7 mouse cellular contexts compared by ENCODE assay signal in the genomic region with DNA sequence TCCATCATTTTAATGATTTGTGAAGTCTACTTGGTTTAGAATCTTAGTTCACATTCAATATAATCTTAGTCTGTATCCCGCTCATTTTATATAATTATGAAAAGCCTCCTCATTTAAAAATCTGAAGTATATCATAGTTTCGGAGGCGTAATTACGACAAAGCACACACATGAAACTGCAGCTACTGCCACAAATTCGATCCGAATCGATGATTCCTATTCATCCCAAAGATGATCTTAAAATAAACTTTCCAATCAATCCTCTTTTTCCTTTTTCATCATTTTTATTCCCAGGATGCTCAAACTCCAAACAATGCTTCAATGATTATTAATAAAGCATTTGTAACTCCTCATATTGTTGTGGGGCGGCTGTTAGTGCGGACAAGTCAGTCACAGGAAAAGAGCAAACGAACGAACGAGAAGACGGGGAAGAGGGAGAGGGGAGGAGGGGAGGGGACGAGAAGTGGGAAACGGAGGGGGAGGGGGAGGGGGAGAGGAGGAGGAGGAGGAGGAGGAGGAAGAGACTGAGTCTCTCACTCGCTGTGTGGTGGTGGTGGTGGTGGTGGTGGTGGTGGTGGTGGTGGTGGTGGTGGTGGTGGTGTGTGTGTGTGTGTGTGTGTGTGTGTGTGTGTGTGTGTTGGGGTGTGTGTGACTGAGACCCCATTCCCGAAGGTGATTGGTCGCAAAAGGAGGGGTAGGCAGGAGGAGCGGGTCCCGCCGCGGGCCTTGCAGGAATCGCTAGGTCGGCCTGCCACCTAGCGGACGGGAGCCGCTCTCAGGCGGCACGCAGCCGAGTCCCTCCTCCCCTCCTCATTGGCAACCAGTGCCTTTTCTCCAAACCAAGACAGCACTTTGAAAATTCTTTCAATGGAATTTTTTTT. TPM values are rescaled to one million over a fixed set of nuclear protein-coding genes. Genes with fewer than 3 reads are reported as not detected.
DNase-seq lines count a peak whose midpoint lies in the region; ATAC-seq lines count a peak whose summit lies in the region.

No protein-coding gene starts in this region.

- no peaks in the 10 kb centered on the region for H3K36me3 ChIP-seq in intestine, embryonic 16.5 days (ENCODE audit: control insufficient read depth, insufficient read depth, low read length)
- H3K36me3 ChIP-seq in midbrain, embryonic 10.5 days, result peaks cover 5% of the 10 kb centered on the region

- H3K4me3 ChIP-seq in intestine, embryonic 16.5 days (ENCODE audit: low read length), result peak overlapping the region; percentile 50
- peak overlapping the region; percentile 96 for H3K4me3 ChIP-seq in midbrain, embryonic 10.5 days

- H3K4me1 ChIP-seq in intestine, embryonic 16.5 days (ENCODE audit: control insufficient read depth, insufficient read depth, low read length), result peaks cover 3% of the 10 kb centered on the region
- peaks cover 34% of the 10 kb centered on the region for H3K4me1 ChIP-seq in midbrain, embryonic 10.5 days

- peak; percentile 95 for DNase-seq in adrenal gland, adult 2 months
- DNase-seq in embryo, embryonic 10.5 days (ENCODE audit: low spot score), result peak; percentile 95
- DNase-seq in gastrocnemius, postnatal 36 days, result peak; percentile 59 to 70
- peak; percentile 92 to 94 for DNase-seq in left cerebral cortex, postnatal 36 days (ENCODE audit: low spot score in 2 of 2)
- peak; percentile 94 for DNase-seq in midbrain, embryonic 10.5 days (ENCODE audit: low spot score)
- peak; percentile 34 to 45 for DNase-seq in spleen, postnatal 36 days (ENCODE audit: low spot score in 2 of 2)

- H3K9me3 ChIP-seq in intestine, embryonic 16.5 days (ENCODE audit: control insufficient read depth, low read length), result no peaks in the 10 kb centered on the region
- no peaks in the 10 kb centered on the region for H3K9me3 ChIP-seq in midbrain, embryonic 10.5 days (replicated peaks)

- peaks cover 26% of the 10 kb centered on the region for H3K27me3 ChIP-seq in intestine, embryonic 16.5 days (replicated peaks; ENCODE audit: control insufficient read depth, insufficient read depth, low read length)
- H3K27me3 ChIP-seq in midbrain, embryonic 10.5 days (ENCODE audit: low read depth, poor library complexity, severe bottlenecking), result peaks cover 15% of the 10 kb centered on the region; the same call in 1 of the 2 replicates

- WGBS in intestine, embryonic 16.5 days, result 1% methylated on average over 28 of the region's 30 CpGs
- under 1% methylated on average over 28 of the region's 30 CpGs for WGBS in midbrain, embryonic 10.5 days

- no peak overlapping the region for H3K9ac ChIP-seq in intestine, embryonic 16.5 days (ENCODE audit: low read depth, low read length)

- H3K27ac ChIP-seq in intestine, embryonic 16.5 days (ENCODE audit: low read length), result no peak overlapping the region
- H3K27ac ChIP-seq in midbrain, embryonic 10.5 days (replicated peaks), result peak overlapping the region; percentile 99

- H3K4me2 ChIP-seq in intestine, embryonic 16.5 days (ENCODE audit: low read depth, low read length), result peak overlapping the region; percentile 54

- intact Hi-C loops in gastrocnemius, postnatal 36 days (cut with DNase I), result loop anchor here (2.0 kb wide), 1 partner anchor 218 kb away; no protein-coding TSS in a partner anchor
- intact Hi-C loops in left cerebral cortex, postnatal 36 days (cut with DNase I), result loop anchor here (5.0 to 10.0 kb wide), 2 partner anchors 374 to 826 kb away; no protein-coding TSS in a partner anchor

- peak; percentile 67 for ATAC-seq in intestine, embryonic 16.5 days

RNA-seq across cellular contexts. Expression of gene Nr2f1, which starts 1.7 kb away (rescaled TPM):
- total RNA-seq in adrenal gland, adult 2 months (2021), result 10 to 100 TPM; 18.2 to 22.7 TPM
- polyA plus RNA-seq in adrenal gland, adult 2 months (2012; rRNA removed), result 97.9 and 105 TPM in 2 replicates
- under 1 TPM; 0.31 to 0.69 TPM for total RNA-seq in gastrocnemius, postnatal 36 days (2021)
- polyA plus RNA-seq in intestine, embryonic 16.5 days (2015; fragmentation: Nextera tagmentation; extraction: Ambion mirVana), result 0.87 and 1.2 TPM in 2 replicates
- 100 to 1,000 TPM; 128 to 130 TPM for total RNA-seq in left cerebral cortex, postnatal 36 days (2021)
- polyA plus RNA-seq in midbrain, embryonic 10.5 days (2016; fragmentation: Nextera tagmentation; extraction: Ambion mirVana), result 53.1 and 57.4 TPM in 2 replicates

Comparison
In these comparisons a context has a peak if more than half of its experiments do, and no peak if none do; other contexts are left out.
1. DNase-seq: peak in every context shown above with its lines; median percentile 95 in adrenal gland, adult 2 months; 95 in embryo, embryonic 10.5 days; 94 in midbrain, embryonic 10.5 days; 93 in left cerebral cortex, postnatal 36 days; 64 in gastrocnemius, postnatal 36 days; 40 in spleen, postnatal 36 days.
2. RNA of gene Nr2f1, which starts 1.7 kb away (total RNA-seq): 128 to 130 TPM in left cerebral cortex, postnatal 36 days and 18.2 to 22.7 TPM in adrenal gland, adult 2 months; 0.31 to 0.69 TPM in gastrocnemius, postnatal 36 days; every median in the first group is over 10 times any median in the second.